Mouse (Mus musculus) heart, adult 2 months (tissue): Measurements from ENCODE around the gene Sinhcaf.

Experiments
- CTCF ChIP-seq: fragments of 200-600 bp; IDR thresholded peaks from 2 replicates; pipeline ENCODE4 v1.8.1; 2022; ENCODE audit warnings: antibody characterized with exemption, mild to moderate bottlenecking, moderate library complexity
- POLR2A ChIP-seq: fragments of 200-500 bp; IDR thresholded peaks from 2 replicates; pipeline ENCODE4 v1.6.1; 2011; ENCODE audit warnings: mild to moderate bottlenecking, low read depth, low read length, control low read depth; ENCODE audit not compliant: insufficient read depth

- TF ChIP-seq CTCF (no peak), POLR2A (no peak)
These were observed 26.6 kb upstream of the Sinhcaf start for GRCm38 (mm10) chr6:148972891-148973290.
